Mouse (Mus musculus): ENCODE results near the gene Gabarapl2. TPM values are rescaled to one million over a fixed set of nuclear protein-coding genes. Genes with fewer than 3 reads are reported as not detected.
A peak's percentile ranks its signal among the peaks of the same experiment; 100 is the strongest.

Gene Gabarapl2
- total RNA-seq (2021): 100 to 1,000 TPM; 158 to 177 TPM
- long read RNA-seq, experiment 1, transcript Gabarapl2-201 (4 exons, 1,677 nt): major isoform, 357 of 365 reads
- long read RNA-seq, experiment 1, partial matches to known transcripts: 6 of 365 reads
- long read RNA-seq, experiment 1, other reads (novel, unspliced or antisense): 2 of 365 reads
- long read RNA-seq, experiment 2, transcript Gabarapl2-201 (4 exons, 1,677 nt): major isoform, 105 of 108 reads
- long read RNA-seq, experiment 2, partial matches to known transcripts: 3 of 108 reads
- long read RNA-seq, experiment 2, other reads (novel, unspliced or antisense): 0 of 108 reads

GRCm38 (mm10) chr8:111940171-111941100 lies at the start of gene Gabarapl2:
TSS of gene Gabarapl2 (plus strand) at chr8:111940703.
- peak; percentile 98 to 100 for DNase-seq

GRCm38 (mm10) chr8:111890911-111891303 lies 49.6 kb upstream of the Gabarapl2 start:
- no peak for DNase-seq

GRCm38 (mm10) chr8:111891983-111892382 lies 48.5 kb upstream of the Gabarapl2 start:
- no peak for DNase-seq

- DNase-seq: no peak
Measured at GRCm38 (mm10) chr8:111892615-111893014, 47.9 kb upstream of the Gabarapl2 start.

- no peak for DNase-seq
Measured at GRCm38 (mm10) chr8:111894955-111895354, 45.5 kb upstream of the Gabarapl2 start.

GRCm38 (mm10) chr8:111898586-111898985 lies 41.9 kb upstream of the Gabarapl2 start:
- DNase-seq: no peak

- DNase-seq: no peak
Measured at GRCm38 (mm10) chr8:111902080-111902479, 38.4 kb upstream of the Gabarapl2 start.

GRCm38 (mm10) chr8:111905500-111906121 lies 34.9 kb upstream of the Gabarapl2 start:
- no peak for DNase-seq

GRCm38 (mm10) chr8:111909621-111910450 lies 30.7 kb upstream of the Gabarapl2 start, which contains the start of gene Chst5:
TSS of gene Chst5 (minus strand) at chr8:111910447.
- no peak for DNase-seq

- DNase-seq: no peak
Measured at GRCm38 (mm10) chr8:111911572-111911971, 28.9 kb upstream of the Gabarapl2 start.

- no peak for DNase-seq
Measured at GRCm38 (mm10) chr8:111912860-111913432, 27.6 kb upstream of the Gabarapl2 start.

- no peak for DNase-seq
Measured at GRCm38 (mm10) chr8:111919663-111920062, 20.8 kb upstream of the Gabarapl2 start.

- no peak for DNase-seq
Measured at GRCm38 (mm10) chr8:111920971-111921370, 19.5 kb upstream of the Gabarapl2 start.

- DNase-seq: peak; percentile 61 to 76
Measured at GRCm38 (mm10) chr8:111923383-111923804, 17.1 kb upstream of the Gabarapl2 start.

GRCm38 (mm10) chr8:111924976-111925375 lies 15.5 kb upstream of the Gabarapl2 start:
- DNase-seq: no peak

GRCm38 (mm10) chr8:111929648-111930344 lies 10.7 kb upstream of the Gabarapl2 start:
- no peak for DNase-seq

GRCm38 (mm10) chr8:111931721-111932120 lies 8.8 kb upstream of the Gabarapl2 start:
- DNase-seq: no peak

GRCm38 (mm10) chr8:111932580-111933336 lies 7.7 kb upstream of the Gabarapl2 start:
- peak; percentile 71 to 78 for DNase-seq

GRCm38 (mm10) chr8:111933348-111934076 lies 7.0 kb upstream of the Gabarapl2 start, which contains the start of gene Tmem231:
TSS of gene Tmem231 (minus strand) at chr8:111933881.
- peak; percentile 94 for DNase-seq
